Mouse (Mus musculus) forebrain, embryonic 10.5 days (tissue): ENCODE results near the gene Rbm20. TPM values are rescaled to one million over a fixed set of nuclear protein-coding genes. Genes with fewer than 3 reads are reported as not detected.

ENCODE experiments used
- DNase-seq: peaks from one replicate; pipeline ENCODE4 v3.0.0-alpha.2; 2017; ENCODE audit warnings: low spot score; ENCODE audit errors: extremely low spot score
- H3K27ac ChIP-seq: fragments of 300-500 bp; sonication (generic); 2 replicates; pipeline ENCODE4 v1.5.1; 2016; ENCODE audit warnings: mild to moderate bottlenecking
- H3K27me3 ChIP-seq: fragments of 300-500 bp; sonication (generic); 2 replicates; pipeline ENCODE4 v1.6.1; 2016; ENCODE audit warnings: mild to moderate bottlenecking; ENCODE audit not compliant: poor library complexity, severe bottlenecking
- H3K36me3 ChIP-seq: fragments of 300-500 bp; sonication (generic); replicated peaks from 2 replicates; pipeline ENCODE4 v1.6.1; 2016; ENCODE audit warnings: mild to moderate bottlenecking, moderate library complexity
- H3K4me1 ChIP-seq: fragments of 300-500 bp; sonication (generic); 2 replicates; pipeline ENCODE4 v1.6.1; 2016
- H3K4me3 ChIP-seq: fragments of 300-500 bp; sonication (generic); 2 replicates; pipeline ENCODE4 v1.5.1; 2016; ENCODE audit warnings: mild to moderate bottlenecking, moderate library complexity
- H3K9me3 ChIP-seq: fragments of 300-500 bp; sonication (generic); 2 replicates; pipeline ENCODE4 v1.6.1; 2016; ENCODE audit warnings: mild to moderate bottlenecking, moderate library complexity
- WGBS: fragments of 180-500 bp; shearing (Covaris S2); methylation state at CpG from one replicate; pipeline ENCODE4 v1.1.7; 2016; 5-methylcytosine and 5-hydroxymethylcytosine counted together
- polyA plus RNA-seq: library from polyadenylated mRNA; unstranded; fragments of >200 nt; fragmentation: Nextera tagmentation; extraction: Ambion mirVana; gene quantifications from 2 replicates; pipeline ENCODE4 v1.2.1, GENCODE M21; 2016

Rbm20 gene
- 0.97 and 1.6 TPM in 2 replicates for polyA plus RNA-seq

DNA sequence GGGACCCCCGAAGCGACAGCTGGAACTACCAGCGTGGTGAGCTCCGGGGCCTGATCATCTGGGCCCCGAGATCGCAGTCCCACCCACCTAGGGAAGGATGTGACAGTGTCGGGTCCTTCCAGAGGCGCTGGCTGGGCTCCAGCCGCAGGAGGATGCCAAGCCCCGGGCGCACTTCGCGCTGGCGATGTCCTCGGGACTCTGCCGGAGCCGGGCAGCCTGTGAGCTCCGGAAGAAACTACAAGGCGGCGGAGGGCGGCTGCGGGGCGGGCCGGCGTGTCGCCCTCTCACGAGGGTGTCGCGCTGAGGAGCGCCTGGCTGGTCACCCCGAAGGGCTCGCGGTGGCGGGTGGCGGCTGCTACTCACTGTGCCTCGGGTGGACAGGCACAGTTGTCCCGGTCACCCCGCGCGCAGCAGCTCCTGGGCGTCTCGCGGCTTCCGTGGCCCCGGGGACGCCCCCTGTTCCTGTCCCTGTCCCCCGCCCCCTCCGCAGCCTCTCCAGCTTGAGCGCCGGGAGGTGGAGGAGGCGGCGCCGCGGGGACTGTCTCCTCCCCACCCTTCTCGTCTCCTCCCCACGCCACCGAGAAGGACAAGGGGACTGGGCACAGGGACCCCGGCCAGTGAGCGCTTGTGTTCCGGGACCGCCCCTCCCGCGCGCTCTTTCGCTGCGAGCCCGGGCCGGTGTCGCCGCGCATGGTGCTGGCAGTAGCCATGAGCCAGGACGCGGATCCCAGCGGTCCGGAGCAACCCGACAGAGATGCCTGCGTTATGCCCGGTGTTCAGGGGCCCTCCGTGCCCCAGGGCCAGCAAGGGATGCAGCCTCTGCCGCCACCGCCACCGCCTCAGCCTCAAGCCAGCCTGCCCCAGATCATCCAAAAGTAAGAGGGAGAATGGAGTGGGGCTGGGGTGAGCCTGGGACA lies at the start of gene Rbm20:
TSS of gene Rbm20 (plus strand) at position 589 of the 917 bp plus-strand sequence.
- peak within 1 kb of the TSS; percentile 74 for H3K27ac ChIP-seq
- DNase-seq = peak; percentile 61
- WGBS = under 1% methylated on average over 81 of the region's 82 CpGs
- no peaks in the 10 kb centered on the region for H3K9me3 ChIP-seq
- no peaks in the 10 kb centered on the region for H3K36me3 ChIP-seq
- H3K4me1 ChIP-seq = peaks cover 29% of the 10 kb centered on the region
- peak within 1 kb of the TSS; percentile 81 for H3K4me3 ChIP-seq
- H3K27me3 ChIP-seq = peaks cover 94% of the 10 kb centered on the region

DNA sequence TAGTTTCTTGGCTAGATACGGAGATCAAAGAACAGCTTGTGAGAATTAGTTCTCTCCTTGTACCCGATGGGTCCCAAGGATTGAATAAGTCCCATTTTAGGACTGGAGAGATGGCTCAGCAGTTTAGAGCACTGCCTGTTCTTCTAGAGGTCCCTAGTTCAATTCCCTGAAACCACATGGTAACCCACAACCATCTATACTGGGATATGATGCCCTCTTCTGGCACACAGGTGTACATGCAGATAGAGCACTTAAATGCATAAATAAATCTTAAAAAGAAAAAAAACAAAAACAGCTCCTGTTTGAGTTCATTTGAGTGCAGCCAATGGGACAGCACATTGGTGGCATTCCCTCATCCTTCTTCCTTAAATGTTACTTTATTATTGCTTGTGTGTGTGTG lies 39.1 kb upstream of the Rbm20 start:
- no peak for DNase-seq
- H3K9me3 ChIP-seq = no peaks in the 10 kb centered on the region
- H3K4me1 ChIP-seq = no peaks in the 10 kb centered on the region
- no peak overlapping the region for H3K4me3 ChIP-seq
- 91% methylated on average over 2 of the region's 2 CpGs for WGBS
- H3K27me3 ChIP-seq = no peaks in the 10 kb centered on the region
- H3K27ac ChIP-seq = no peak overlapping the region
- peaks cover 93% of the 10 kb centered on the region for H3K36me3 ChIP-seq

DNA sequence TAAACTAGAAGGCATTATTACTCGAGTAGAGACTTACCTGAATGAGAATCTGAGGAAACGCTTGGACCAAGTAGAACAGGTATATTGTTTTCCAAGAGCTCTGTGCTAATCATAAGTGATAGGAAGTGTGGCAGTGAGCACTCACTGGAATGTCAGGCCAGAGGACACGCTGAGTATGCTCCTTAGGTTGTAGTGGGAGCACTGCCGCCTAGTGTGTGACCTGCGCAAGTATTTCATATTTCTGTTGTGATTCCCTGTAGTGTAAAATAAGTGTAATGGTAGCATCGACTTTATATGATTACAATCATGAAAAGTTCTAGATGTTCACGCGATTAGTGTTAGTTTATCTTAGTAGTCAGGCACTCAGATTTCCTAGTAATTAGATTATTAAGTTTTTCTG lies 38.4 kb upstream of the Rbm20 start:
- H3K36me3 ChIP-seq = peaks cover 93% of the 10 kb centered on the region

DNA sequence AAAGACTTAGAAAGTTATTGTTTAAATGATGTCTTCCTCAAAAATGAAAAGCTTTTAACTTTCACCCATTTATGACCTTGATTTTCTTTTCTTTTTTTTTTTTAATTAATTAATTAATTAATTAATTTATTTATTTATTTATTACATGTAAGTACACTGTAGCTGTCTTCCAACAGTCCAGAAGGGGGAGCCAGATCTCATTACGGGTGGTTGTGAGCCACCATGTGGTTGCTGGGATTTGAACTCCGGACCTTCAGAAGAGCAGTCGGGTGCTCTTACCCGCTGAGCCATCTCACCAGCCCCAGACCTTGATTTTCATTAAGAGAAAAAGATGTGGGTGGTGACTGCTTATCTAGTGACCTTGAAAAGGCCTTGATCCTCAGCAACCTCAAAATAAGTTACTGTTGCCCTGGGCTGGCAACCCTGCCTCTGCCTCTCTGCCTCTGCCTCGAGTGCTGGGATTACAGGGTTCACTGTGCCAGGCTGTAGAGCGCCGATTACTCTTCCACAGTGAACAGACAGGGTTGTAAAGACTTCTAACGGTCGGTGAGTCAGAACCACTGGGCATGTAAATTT lies 33.0 kb upstream of the Rbm20 start:
- DNase-seq = no peak
- Histone ChIP-seq H3K36me3 (peaks cover 79% of the 10 kb centered on the region), H3K27me3 (no peaks in the 10 kb centered on the region)

More for the DNA sequence above, 38.4 kb upstream of the Rbm20 start:
- no peak overlapping the region for H3K4me3 ChIP-seq
- WGBS = 91% methylated on average over 8 of the region's 8 CpGs
- no peaks in the 10 kb centered on the region for H3K27me3 ChIP-seq
- H3K9me3 ChIP-seq = no peaks in the 10 kb centered on the region
- H3K27ac ChIP-seq = no peak overlapping the region
- no peaks in the 10 kb centered on the region for H3K4me1 ChIP-seq
- DNase-seq = no peak

DNA sequence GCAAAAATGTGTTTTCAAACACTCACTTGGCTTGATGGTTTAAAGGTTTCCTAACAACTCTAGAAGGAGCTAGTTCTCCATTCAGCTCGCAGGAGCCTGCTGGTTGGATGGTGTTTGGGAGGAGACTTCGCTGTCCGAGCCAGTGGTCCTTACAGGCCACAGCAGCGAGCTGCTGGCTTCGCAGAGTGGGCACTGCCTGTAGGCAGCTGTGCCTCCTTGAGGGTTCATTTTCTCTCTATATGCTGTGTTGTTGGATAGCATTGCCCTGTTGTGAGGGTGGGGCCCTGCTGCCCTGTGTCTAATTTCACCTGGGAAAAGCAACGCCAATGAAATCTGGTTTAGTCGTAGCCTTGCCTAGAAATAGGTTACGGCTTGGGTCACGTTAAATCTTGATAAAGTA lies 29.8 kb upstream of the Rbm20 start:
- Histone ChIP-seq H3K27ac (no peak overlapping the region), H3K27me3 (no peaks in the 10 kb centered on the region), H3K4me1 (peaks cover 16% of the 10 kb centered on the region), H3K36me3 (peaks cover 56% of the 10 kb centered on the region), H3K4me3 (no peak overlapping the region), H3K9me3 (no peaks in the 10 kb centered on the region)
- no peak for DNase-seq
- WGBS = 91% methylated on average over 9 of the region's 9 CpGs

More for the DNA sequence above, 33.0 kb upstream of the Rbm20 start:
- no peak overlapping the region for H3K27ac ChIP-seq
- no peaks in the 10 kb centered on the region for H3K9me3 ChIP-seq
- peaks cover 3% of the 10 kb centered on the region for H3K4me1 ChIP-seq
- 95% methylated on average over 9 of the region's 9 CpGs for WGBS
- no peak overlapping the region for H3K4me3 ChIP-seq

DNA sequence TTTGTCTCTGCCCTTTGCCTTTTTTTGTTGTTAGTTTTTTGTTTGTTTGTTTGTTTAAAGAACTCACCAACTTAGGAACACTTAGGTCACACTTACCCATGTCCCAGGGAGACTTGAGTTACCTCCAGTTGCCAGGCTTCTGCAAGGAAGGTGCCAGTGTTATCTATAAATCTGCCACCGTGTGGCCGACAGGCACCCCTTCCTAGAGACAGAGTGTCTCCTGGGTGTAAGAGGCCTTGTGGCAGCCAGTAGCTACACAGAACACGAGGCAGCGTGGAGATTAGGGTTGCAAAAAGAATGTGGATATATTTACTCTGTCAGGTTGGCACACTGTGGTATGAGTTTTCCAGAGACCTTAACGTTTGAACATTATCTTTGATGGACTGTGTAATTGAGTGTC lies 29.1 kb upstream of the Rbm20 start:
- no peaks in the 10 kb centered on the region for H3K9me3 ChIP-seq
- WGBS = 71% methylated on average over 5 of the region's 5 CpGs

DNA sequence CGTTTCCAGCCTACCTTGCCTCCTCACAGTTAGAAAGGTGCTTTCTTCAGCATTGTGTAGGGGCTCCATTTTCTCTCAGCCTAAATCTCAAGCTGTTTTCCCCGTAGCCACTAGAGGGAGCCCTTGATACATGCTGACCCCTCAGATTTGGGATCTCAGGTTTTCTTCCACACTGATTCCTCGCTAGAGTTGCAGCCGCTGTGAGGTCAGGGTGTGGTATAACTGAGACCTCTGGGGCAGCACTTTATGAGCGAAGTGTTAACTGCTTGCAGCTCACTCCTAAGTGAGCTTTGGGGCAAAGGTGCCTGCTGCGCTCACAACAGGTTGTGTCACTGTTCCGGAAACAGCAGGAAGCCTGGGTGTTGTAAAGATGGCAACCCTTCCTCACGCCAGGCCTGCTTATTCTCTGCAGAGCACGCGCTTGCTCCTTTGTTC lies 28.3 kb upstream of the Rbm20 start:
- Histone ChIP-seq H3K27ac (no peak overlapping the region), H3K4me3 (no peak overlapping the region), H3K4me1 (peaks cover 29% of the 10 kb centered on the region), H3K9me3 (no peaks in the 10 kb centered on the region), H3K36me3 (peaks cover 44% of the 10 kb centered on the region), H3K27me3 (no peaks in the 10 kb centered on the region)
- 48% methylated on average over 10 of the region's 10 CpGs for WGBS
- peak; percentile 77 for DNase-seq

More for the DNA sequence above, 29.1 kb upstream of the Rbm20 start:
- Histone ChIP-seq H3K4me1 (peaks cover 23% of the 10 kb centered on the region), H3K27me3 (no peaks in the 10 kb centered on the region), H3K4me3 (no peak overlapping the region), H3K36me3 (peaks cover 51% of the 10 kb centered on the region), H3K27ac (no peak overlapping the region)
- DNase-seq = no peak

DNA sequence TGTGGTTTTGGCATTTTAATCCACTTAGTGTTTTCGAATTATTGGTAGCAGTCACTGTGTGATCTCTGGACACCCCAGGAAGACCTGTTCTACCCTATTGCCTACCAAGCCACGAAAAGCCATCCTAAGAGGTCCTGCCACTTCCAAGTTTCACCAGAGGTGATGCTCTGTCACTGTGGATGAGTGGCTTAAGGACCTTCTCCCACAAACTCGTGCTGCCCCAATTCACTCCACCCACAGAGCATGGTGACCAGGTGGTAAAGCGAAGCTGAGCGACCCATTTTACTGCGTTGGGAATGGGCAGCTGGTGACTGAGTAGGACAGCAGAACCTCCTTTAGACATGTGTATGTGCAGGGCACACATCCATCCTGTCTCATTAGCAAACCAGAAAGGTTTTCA lies 27.7 kb upstream of the Rbm20 start:
- Histone ChIP-seq H3K9me3 (no peaks in the 10 kb centered on the region), H3K27ac (no peak overlapping the region), H3K4me1 (peaks cover 34% of the 10 kb centered on the region), H3K4me3 (no peak overlapping the region), H3K36me3 (peaks cover 40% of the 10 kb centered on the region), H3K27me3 (no peaks in the 10 kb centered on the region)
- 79% methylated on average over 6 of the region's 6 CpGs for WGBS
- DNase-seq = no peak

DNA sequence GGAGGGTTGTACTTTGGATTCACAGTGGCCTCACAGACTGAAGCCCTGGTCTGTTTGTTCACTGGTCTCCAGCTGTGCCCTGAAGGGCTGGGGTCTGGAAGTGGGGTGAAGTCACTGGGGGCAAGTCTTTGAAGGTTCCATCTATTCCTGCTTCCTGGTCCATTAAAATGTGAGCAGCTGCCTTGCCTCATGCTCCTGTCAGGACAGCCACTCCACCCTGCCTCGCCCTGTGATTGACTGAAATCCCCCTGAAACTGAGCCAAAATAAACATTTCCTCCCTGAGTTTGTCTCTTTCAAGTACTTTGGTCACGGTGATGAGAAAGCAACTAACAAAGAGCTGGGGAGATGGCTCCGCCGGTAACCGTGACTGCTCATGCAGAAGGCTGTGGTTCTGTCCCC lies 27.3 kb upstream of the Rbm20 start:
- 80% methylated on average over 5 of the region's 5 CpGs for WGBS
- H3K27ac ChIP-seq = no peak overlapping the region

DNA sequence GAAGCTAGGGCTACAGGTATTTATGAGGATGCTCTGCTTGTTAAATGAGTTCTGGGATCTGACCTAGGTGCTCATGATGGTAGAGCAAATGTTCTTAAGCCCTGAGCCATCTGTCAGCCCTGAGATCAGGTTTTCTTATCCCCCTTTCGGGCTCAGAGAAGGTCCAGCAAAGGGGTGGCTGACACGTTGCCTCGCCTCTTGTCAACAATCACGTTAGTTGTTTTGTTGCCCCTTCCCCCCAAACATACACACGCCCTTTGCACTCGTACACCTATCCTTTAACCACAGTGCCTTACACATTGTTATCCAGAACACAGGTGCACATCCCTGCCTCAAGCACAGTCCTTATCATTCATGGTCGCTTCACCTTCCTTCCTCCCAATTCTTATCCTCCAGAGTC lies 26.2 kb upstream of the Rbm20 start:
- H3K9me3 ChIP-seq = no peaks in the 10 kb centered on the region
- no peak overlapping the region for H3K4me3 ChIP-seq
- no peak for DNase-seq
- H3K36me3 ChIP-seq = peaks cover 25% of the 10 kb centered on the region
- no peak overlapping the region for H3K27ac ChIP-seq
- no peaks in the 10 kb centered on the region for H3K27me3 ChIP-seq
- peaks cover 36% of the 10 kb centered on the region for H3K4me1 ChIP-seq
- WGBS = 92% methylated on average over 7 of the region's 7 CpGs

More for the DNA sequence above, 27.3 kb upstream of the Rbm20 start:
- no peaks in the 10 kb centered on the region for H3K9me3 ChIP-seq
- H3K27me3 ChIP-seq = no peaks in the 10 kb centered on the region
- H3K4me3 ChIP-seq = no peak overlapping the region
- peaks cover 36% of the 10 kb centered on the region for H3K4me1 ChIP-seq
- H3K36me3 ChIP-seq = peaks cover 36% of the 10 kb centered on the region
- no peak for DNase-seq

DNA sequence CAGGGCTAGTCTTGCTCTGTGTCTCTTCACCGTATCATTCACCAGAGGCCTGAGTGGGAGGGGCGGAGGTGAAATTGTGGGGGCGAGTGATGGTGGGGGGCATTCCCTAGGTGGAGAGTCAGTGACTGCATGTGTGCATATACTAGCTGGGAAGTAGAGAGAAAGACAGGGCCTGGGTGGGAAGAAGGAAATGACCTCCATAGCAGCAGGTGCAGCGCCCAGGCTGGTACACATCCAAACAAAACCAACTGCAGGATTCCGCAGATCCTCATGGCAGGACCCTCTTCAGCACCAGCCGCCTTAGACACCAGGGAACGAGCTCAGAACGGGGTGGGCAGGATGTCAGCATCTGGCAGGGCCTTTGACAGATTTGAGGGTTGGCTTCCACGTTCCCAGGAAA lies 24.8 kb upstream of the Rbm20 start:
- Histone ChIP-seq H3K36me3 (peaks cover 11% of the 10 kb centered on the region), H3K27ac (no peak overlapping the region)
- 70% methylated on average over 9 of the region's 9 CpGs for WGBS

DNA sequence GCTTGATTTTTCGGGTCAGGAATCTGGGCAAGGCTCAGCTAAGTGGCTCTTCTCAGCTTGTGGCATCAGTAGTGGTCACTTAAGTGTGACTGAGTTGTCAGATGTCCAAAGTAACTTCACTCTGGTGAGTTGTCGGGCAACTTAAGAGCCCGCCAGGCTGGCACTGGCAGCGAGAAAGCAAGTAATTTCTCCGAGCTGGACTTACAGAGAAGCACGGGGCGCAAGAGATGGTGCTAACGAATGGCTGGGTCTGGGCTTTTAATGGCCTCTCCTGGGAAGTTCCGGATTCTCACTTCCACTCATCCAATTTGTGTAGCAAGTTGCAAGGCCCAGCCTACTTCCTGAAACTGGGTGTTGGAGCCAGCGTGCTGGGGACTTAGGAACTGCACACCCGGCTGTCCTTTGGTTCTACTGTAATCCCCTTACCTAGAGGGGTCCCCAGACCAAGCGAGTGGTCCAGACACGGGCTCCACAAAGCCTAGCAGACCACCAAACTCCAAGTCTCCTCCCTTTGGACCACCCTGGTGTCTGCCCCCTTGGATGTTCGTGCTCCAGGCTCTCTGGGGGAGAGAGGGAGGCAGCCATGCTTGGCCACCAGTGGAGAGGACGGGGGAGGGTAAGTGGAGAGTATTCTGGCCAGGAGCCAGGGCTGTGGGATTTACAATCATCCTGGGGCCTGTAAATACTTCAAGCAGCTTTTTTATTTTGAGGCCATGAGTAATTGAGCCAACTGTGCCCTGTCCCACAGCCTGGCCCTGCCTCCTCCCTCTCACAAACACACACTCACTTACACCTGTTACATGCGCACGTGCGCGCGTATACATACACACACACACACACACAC lies 23.3 kb upstream of the Rbm20 start:
- DNase-seq = no peak
- 80% methylated on average over 20 of the region's 20 CpGs for WGBS
- Histone ChIP-seq H3K36me3 (peaks cover 9% of the 10 kb centered on the region), H3K4me3 (no peak overlapping the region), H3K4me1 (peaks cover 36% of the 10 kb centered on the region), H3K27me3 (no peaks in the 10 kb centered on the region), H3K9me3 (no peaks in the 10 kb centered on the region), H3K27ac (0 out of 2 replicates have a peak overlapping the region, but pooled peaks have one; percentile 46)

More for the DNA sequence above, 24.8 kb upstream of the Rbm20 start:
- Histone ChIP-seq H3K27me3 (no peaks in the 10 kb centered on the region), H3K4me1 (peaks cover 36% of the 10 kb centered on the region), H3K9me3 (no peaks in the 10 kb centered on the region), H3K4me3 (no peak overlapping the region)
- no peak for DNase-seq
